Mouse (Mus musculus) T-helper 2 cell (primary cell): ENCODE results near the gene Ndufaf7.

Source experiments
- in situ Hi-C: fragments of 300-600 bp; cut with MboI, MseI; formaldehyde crosslinking; loops from one replicate; pipeline ENCODE4 v1.15.1; 2025; ENCODE audit warnings: high pct_unique_total_duplicates

Gene Ndufaf7

DNA sequence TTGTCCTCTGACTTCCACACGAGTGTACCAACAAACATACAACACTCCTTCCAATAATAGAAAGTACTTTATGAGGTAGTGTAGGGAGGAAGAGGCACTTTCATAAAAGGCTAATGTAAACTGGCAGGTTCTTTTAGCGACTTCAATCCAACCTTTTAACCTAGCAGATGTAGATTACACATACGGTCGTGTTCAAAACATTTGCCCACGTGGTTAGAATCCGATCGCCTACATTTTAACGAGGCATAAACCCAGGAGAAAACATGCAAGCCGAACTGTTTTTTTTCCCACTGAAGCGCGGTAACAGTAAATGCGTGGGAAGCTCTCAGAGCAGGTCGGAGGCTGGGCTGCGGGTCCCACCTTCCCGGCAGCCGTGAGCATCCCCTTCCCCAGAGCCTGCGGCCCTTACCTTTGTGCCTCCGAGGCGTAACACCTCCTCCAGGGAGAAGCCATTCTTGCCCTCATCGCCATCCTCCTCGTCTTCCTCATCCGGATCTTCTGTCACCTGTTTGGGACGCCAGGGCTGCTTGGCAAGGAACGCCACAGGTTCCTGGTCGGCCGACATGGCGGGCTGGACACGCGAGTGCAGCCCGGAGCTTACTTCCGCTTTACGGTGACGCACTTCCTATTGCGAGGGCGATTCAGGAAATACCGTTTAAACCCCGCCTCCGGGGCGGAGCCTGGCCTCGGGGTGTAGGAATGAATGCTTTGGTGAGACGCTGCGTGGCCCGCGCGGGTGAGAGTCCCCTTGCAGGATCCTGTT lies at the start of gene Ndufaf7, which contains the start of gene Cebpz:
Gene Ndufaf7 (plus strand): TSS at position 671 of the 763 bp plus-strand sequence.
Gene Cebpz (minus strand): TSS at position 601 of the 763 bp plus-strand sequence.
- in situ Hi-C loops = no loop called here

DNA sequence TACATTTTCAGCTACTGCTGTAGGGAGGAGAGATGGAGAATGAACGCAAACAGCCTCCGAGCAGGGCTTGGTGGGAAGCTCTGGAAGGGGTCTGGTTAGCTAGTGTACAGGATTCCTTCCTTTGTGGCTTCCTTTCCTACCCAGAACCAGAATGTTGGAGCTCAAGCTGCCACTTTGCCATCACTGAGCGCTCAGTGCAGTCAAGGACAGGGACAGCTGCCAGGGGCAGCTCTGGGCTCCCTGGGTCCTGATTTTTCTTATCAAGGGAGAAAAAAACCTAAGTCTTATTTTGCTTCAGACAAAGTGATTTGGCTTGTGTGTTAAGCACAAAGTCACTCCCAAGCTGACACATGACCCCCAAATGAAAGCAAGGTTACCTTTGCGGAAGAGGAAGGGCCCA lies 48.4 kb upstream of the Ndufaf7 start:
- in situ Hi-C loops = no loop called here

DNA sequence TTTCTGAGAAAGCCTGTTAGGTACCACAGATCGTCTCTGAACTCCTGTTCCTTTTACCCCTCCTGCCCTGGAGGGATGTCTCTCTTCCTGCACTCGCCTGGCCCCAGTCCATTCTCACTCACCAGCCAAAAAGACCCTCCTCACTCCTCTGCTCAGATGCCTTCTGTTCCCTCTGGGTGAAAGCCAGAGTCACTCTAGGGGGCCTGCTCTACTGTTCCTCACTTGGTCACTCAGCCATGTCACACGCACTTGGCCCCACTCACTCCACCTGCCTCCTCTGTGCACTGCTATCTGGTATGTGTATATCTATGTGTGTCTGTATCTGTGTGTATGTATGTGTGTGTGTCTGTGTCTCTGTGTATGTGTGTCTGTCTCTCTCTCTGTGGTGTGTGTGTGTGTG lies 47.8 kb upstream of the Ndufaf7 start:
- in situ Hi-C loops = no loop called here

DNA sequence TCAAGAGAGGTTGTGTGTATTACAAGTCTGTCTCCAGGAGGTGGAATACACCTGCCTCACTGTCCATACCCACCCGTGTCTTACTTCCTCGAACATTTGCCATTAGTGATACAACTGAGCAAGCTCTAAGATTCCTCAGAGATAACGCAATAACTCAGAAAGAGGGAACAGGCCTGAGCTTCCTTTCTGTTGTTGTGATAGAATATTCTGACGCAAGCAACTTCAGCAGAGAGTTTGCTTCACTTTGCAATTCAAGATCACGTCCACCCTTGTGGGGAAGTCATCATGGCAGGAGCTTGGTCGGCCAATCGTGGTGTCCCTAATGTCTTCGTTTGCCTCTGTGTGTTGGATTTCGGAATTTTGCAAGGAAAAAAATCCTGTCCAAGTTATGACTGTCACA lies 45.9 kb upstream of the Ndufaf7 start:
- in situ Hi-C loops = loop anchor here (10.0 kb wide), 1 partner anchor 574 kb away; no protein-coding TSS in a partner anchor

DNA sequence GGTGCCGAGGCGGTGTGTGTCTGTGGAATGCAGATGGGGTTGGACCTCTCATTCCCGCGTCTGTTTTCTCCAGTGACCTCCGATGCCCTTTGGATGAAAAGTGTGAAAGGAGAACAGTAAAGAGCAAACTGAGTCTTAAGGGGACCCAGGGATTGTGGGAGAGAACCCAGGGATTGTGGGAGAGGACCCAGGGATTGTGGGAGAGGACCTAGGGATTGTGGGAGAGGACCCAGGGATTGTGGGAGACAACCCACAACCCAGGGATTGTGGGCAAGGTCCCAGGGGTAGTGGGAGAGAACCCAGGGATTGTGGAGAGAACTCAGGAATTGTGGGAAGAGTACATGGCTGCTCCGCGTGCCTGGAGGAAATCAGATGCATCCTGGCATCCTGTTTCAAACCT lies 41.9 kb upstream of the Ndufaf7 start:
- in situ Hi-C loops = loop anchor here (10.0 kb wide), 1 partner anchor 570 kb away; no protein-coding TSS in a partner anchor

DNA sequence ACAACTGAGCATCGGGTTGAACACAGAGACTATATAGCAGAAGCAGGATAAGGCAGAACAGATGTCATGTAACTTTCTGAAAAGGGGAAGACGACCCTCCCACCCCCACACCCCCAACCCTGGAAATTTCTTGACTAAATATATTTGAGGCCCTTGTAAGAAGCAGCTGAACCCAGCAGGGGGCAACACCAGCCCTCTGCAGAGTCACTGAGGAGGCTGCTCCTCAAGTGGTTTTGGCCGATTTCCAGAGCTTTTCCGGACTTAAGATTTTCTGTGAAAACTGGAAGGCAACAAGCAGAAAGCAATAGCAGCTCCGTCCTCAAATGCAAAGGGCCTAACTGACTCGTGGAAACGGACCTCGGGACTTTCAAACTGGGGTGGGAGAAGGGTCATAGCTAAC lies 41.5 kb upstream of the Ndufaf7 start:
- in situ Hi-C loops = loop anchor here (10.0 kb wide), 1 partner anchor 569 kb away; no protein-coding TSS in a partner anchor

DNA sequence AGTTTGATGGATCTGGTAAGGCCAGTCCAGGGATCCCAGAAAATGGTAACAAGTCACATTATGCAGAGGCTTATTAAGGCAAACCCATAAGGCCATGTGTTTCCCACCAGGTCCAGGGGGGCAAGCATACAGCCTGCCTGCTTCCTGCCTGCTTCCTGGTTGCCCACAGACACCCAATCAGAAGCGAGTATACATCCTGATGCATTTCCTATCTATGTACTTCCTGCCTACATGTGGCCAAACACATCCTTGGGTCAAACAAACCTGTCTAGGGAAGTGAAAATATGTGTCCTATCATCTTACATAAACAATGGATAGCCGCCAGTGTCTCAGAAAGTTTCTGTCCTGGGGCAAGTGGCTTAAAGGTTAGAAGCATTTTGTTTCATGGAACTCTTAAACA lies 33.8 kb upstream of the Ndufaf7 start:
- in situ Hi-C loops = loop anchor here (25.0 kb wide), 1 partner anchor 1284 kb away; no protein-coding TSS in a partner anchor

DNA sequence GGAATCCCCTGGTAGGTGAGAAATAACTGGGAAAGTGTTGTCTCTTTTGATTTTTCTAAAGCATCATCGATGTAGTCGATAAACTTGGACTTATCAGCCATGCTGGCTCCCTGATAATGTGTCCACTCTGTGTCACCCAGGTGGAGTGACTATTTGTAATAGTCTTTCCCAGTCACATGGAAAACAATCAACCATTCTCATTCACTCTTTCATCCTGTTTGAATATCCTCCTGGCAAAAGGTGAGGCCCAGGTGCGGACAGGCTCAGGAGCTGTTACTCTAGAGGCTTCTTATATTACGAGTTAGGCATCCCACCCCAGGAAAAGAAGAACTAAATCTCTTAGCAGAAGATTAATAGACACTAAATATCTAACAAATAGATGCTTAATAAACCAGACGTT lies 30.0 kb upstream of the Ndufaf7 start, which contains the start of gene Sult6b1:
Gene Sult6b1 (minus strand): TSS at position 101 of the 400 bp plus-strand sequence.
- in situ Hi-C loops = loop anchor here (25.0 kb wide), 1 partner anchor 1280 kb away; no protein-coding TSS in a partner anchor

DNA sequence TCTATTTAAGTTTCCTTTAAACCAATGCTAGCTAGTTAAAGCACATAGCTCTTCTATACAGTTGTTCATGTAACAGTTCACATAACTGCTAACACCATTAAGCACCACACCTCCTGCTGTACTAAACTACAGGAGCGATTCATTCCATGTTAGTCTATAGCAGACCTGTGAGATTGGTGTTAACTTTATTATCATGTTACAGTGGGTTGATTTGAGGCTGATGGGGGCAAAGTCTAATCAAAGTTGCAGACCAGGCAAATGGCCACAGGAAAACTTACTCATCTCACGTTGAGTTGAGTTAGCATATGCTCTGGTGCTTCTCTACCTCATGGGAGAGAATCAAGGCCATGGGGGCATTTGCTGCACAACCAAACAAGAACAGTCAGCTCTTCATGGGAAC lies 27.6 kb upstream of the Ndufaf7 start:
- in situ Hi-C loops = loop anchor here (25.0 kb wide), 1 partner anchor 1278 kb away; no protein-coding TSS in a partner anchor

DNA sequence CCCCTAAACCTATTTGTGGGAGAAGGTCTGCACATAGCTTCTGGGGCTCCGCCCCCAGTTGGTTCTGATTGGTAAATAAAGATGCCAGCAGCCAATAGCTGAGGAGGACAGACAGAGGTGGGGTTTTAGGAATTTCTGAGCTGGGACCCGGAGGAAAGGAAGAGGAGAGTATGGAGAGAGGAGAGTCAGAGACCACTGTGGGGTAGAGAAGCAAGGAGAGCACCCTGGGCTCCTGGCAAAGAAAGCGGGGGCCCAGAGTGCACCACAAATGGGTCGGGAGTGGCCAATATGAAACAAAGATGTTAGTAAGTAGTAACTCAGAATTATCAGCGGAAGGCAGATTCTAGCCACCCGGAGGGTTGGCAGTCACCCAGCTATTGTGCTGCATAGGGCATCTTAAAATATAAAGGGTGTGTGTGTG lies 24.1 kb upstream of the Ndufaf7 start:
- in situ Hi-C loops = loop anchor here (25.0 kb wide), 1 partner anchor 1274 kb away; no protein-coding TSS in a partner anchor

DNA sequence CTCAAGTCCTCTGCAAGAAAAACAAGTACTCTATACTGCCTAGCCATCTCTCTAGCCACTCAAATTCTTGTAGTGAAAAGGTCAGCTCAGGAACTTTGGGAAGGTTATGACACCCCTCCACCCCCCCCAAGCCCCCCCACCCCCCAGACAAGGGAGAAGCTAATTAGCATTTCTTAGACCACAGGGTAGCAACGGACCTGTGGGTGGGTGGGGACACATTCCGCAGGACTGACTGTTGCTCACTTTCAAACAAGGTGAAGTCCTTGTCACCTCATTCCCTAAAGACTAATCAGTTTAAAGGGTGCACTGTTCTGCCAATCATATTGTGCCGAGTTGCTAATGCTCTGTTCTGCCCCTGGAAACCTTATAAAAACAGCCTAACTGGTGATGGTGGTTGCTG lies 23.0 kb upstream of the Ndufaf7 start:
- in situ Hi-C loops = loop anchor here (25.0 kb wide), 1 partner anchor 1273 kb away; no protein-coding TSS in a partner anchor

DNA sequence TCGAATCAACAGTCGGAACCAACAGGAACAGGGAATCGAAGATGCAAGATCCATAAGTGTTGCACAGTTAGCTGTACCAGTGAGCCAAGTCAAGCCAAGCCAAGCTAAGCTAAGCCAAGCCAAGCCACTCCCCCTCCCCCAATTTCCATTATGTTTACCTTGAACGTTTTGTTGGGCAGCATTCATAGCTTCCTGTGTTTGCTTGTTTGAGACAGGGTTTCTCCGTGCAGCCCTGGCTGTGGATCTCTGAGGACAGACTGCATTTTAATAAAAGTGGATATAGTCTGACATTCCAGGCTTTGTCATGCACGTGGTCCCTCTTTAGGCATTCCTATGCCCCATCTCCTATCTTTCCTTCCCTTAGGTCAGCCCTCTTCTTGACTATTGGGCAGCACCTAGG lies 21.2 kb upstream of the Ndufaf7 start:
- in situ Hi-C loops = loop anchor here (5.0 to 25.0 kb wide), 2 partner anchors 78 to 1272 kb away; partner anchors contain the start of genes Gpatch11 and Heatr5b

DNA sequence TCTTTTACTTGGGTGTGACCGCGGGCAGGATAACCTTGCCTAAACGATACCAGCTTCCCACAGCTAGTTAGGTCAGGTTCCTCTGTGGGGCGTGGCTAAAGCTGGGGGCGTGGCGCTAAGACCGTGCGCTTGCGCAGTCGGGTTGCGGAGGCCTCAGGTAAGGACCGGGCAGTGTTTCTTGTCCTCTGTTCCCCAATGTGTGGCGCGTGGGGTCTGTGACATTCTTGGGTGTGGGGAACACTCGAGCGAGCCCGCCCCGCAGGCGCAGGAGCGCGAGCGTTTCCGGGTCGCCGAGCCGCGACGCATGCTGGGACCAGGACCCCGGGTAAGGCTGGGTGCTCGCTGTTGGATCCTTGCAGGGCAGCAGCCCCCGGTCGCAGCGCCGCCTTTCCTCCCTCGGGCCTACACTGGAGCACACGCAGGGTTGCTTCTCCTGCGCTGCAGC lies 20.5 kb upstream of the Ndufaf7 start, which contains the start of gene Cebpzos:
Gene Cebpzos (plus strand): TSS at position 132 of the 445 bp plus-strand sequence.
- in situ Hi-C loops = loop anchor here (5.0 to 25.0 kb wide), 2 partner anchors 79 to 1271 kb away; partner anchors contain the start of genes Gpatch11 and Heatr5b

DNA sequence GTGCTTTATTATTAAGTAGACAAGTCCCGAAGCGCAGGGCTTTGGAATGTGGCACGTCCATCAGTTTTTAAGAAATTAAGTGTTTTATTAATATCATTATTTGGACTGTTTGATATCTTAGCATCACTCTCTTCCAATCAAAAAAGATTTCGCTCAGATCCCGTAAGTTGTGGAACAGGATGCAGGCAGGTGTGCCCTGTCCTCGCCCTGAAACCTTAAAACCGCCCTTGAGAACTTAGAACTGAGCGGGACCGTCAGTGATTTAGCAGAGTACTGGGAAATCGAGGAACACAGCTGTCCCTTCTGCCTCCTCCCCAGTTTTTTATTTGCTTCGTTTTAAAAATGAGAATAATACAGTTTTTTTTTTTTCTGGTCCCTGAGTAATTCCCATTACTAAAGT lies 20.0 kb upstream of the Ndufaf7 start:
- in situ Hi-C loops = loop anchor here (5.0 to 25.0 kb wide), 2 partner anchors 80 to 1270 kb away; partner anchors contain the start of genes Gpatch11 and Heatr5b

DNA sequence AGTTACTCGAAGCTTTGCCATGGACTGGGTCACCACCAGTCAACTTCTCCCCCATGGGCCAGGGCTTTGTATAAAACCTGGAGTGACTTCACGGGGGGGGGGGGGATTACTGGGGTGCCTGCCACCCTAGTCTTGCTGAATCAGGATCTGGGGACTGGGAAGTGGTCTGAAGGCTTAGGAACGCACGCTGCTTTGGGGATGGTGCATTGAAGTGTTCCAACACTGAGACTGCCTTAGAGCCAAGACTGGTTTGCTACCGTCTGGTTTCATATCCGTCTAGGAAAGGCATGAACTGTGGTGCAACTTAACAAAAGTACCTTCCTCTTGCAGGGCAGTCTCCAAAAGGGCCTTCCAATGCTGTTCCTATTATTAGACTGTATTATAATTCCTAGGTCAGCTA lies 19.2 kb upstream of the Ndufaf7 start:
- in situ Hi-C loops = loop anchor here (5.0 to 25.0 kb wide), 2 partner anchors 80 to 1270 kb away; partner anchors contain the start of genes Gpatch11 and Heatr5b

DNA sequence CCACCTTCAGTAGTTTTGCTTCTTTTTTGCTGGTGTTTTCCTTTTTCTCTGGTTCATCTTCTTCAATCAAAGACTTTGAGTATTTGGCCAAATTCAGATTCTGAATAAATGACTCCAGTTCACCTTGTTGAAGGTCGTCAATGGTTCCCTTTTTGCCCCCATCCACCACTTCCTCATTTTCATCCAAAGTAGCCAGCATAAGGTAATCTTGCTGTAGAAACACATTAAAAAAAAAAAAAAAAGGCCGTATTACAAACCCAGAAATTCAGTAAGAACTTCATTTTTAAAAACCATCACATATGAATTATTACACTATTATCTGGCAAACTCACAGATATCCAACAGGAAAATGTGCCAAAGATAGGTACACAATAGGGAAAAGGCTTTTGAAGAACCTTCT lies 1.1 kb upstream of the Ndufaf7 start:
- in situ Hi-C loops = no loop called here

DNA sequence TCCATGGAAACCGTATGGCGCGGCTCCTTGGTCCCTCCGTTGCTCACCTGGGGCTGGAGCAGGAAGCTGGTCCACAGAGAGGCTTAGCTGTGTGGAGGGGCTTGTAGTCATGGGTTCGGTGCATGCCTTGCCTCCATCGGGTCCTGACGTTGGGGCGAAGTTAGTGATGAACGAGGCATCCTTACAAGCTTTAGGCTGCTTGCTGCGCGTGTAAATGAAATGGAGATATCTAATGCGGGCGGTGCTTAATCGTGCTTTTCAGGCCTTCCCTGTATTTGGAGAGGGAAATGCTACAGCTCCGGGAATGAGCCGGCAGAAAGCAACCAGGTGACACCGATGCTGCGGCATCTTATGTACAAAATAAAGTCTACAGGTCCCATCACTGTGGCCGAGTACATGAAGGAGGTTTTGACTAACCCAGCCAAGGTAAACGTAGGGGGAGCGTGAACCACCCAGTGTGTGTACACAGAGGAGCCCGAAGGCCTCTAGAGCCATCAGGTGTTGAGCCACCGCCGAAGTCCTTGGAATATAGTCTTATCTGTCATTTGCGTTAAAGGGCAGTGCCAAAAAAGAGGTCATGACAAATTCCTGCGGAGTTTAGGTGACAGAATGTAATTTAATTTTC lies 405 bp downstream of the Ndufaf7 start:
- in situ Hi-C loops = no loop called here

DNA sequence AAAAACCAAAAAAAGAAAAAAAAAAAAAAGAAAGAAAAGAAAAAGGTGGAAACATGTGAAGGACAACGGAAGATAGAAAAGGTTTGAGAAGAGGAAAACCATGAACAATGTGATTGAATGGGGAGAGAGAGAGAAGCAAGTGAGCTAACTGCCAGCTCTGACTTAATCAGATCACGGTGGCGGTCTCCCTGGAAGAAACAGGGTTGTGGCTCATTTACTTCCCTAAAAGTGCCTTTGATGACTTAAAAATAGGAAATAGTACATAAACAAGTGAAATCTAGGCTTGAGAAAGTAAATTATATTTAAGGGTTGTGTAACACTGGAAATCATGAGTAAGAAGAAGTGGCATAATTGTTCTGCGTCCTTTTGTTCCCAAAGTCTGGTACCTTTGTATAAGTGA lies 2.0 kb downstream of the Ndufaf7 start:
- in situ Hi-C loops = no loop called here

DNA sequence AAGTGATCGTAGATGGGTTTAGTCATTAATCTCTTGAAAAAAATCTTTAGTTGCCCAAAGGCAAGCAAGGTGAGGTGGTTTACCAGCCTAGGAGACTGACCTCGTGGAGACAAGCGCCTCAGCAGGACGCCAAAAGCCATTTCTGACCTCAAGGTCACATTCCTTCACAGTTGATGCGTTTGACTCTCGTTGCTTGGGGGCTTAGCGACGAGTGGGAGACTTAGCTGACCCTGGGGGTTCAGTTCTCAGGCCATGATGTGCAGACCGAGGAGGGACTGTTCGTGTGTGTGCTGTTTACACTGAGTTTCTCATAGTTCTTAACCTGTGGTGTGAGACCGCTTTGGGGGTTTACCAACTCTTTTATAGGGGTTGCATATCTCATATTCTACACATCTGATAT lies 5.6 kb downstream of the Ndufaf7 start:
- in situ Hi-C loops = no loop called here

DNA sequence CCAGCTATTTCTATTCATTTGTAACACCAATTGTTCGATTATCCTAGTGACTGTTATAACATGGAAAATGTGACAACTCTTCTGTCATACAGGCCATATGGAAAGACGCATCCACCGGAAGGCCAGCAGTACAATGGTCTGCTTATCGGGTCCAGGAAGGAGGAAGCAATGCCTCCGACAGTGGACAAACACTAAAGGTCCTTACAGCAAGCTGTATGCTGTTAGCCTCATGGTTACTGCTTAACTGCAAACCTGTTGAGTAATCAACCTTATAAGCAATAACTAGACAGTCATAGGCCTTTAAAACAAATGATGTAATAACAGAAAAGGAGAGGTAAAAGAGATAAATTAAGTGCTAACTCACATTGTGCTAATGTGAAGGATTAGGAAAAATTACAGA lies 14.3 kb downstream of the Ndufaf7 start:
- in situ Hi-C loops = no loop called here

DNA sequence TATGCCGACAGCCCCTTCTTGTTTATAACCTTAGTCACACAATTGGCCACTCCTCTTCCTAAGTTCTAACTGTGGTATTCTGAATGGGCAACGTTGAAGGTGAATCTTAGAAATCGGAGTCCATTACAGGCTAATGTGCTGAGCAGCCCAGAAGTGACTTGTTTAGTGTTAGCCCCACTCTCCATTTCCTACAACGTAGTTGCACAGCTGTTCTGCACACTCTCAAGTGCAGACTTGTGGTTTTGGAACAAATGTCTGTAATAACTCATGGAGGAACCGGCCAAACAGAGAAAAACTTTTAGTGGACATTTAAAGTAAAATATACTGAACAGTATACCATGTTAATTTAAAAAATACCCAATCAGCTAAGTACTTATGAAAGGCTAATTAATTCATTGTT lies 15.1 kb downstream of the Ndufaf7 start:
- in situ Hi-C loops = no loop called here

DNA sequence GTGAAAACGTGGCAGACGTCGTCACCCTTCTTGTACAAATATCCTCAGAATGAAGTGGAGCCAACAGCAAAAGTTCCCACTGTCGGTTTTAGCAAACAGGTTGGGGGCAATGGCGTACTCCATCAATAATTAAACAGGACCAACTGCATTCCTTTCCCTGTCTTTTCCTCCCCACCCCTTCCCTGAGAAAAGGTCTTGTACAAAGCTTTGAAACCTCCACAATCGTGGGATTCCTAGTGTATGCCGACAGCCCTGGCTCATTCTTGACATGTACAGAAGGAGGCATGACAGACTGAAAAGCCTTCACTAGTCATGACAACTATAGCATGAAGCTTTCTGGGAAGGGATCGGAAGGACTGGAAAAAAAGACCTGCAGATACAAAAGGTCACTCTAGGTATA lies 16.3 kb downstream of the Ndufaf7 start:
- in situ Hi-C loops = no loop called here
